Mouse (Mus musculus): ENCODE measurements around the gene Mindy3.

GRCm38 (mm10) chr2:12325417-12325816 is 93.9 kb downstream of the Mindy3 start:
- TF ChIP-seq CTCF (IDR thresholded peaks at IDR 0.05; ENCODE audit: low read depth, low read length), result no peak
- no peak for TF ChIP-seq GATA1 (IDR thresholded peaks at IDR 0.05; ENCODE audit: borderline replicate concordance, low read length)
- TF ChIP-seq POLR2AphosphoS5 (IDR thresholded peaks at IDR 0.05; ENCODE audit: insufficient replicate concordance, low read depth, low read length), result no peak
- no peak for TF ChIP-seq GATA2 (IDR thresholded peaks at IDR 0.05; ENCODE audit: borderline replicate concordance, low read depth, low read length)
- TF ChIP-seq TAL1 (conservative IDR thresholded peaks at IDR 0.05; ENCODE audit: low read depth, low read length), result no peak
